Mouse (Mus musculus) C2C12 (cell line): Measurements from ENCODE around the gene Ccdc57.

Source experiments
- CEBPB ChIP-seq: IDR thresholded peaks from one replicate; pipeline ENCODE4 v1.6.1; 2011; ENCODE audit warnings: low read depth, mild to moderate bottlenecking, control low read depth, moderate library complexity
- CTCF ChIP-seq: IDR thresholded peaks from one replicate; pipeline ENCODE4 v1.5.1; 2011; ENCODE audit not compliant: control insufficient read depth, insufficient read depth, insufficient read length
- MAX ChIP-seq: IDR thresholded peaks from one replicate; pipeline ENCODE4 v1.6.1; 2011; ENCODE audit warnings: mild to moderate bottlenecking, control low read depth
- MYOD1 ChIP-seq: IDR thresholded peaks from one replicate; pipeline ENCODE4 v1.6.1; 2011; ENCODE audit warnings: low read depth; ENCODE audit not compliant: control insufficient read depth, insufficient read length
- MYOG ChIP-seq: IDR thresholded peaks from one replicate; pipeline ENCODE4 v1.6.1; 2011; ENCODE audit not compliant: control insufficient read depth, insufficient read length; ENCODE audit errors: extremely low read depth
- USF1 ChIP-seq: IDR thresholded peaks from one replicate; pipeline ENCODE4 v1.6.1; 2011; ENCODE audit warnings: low read depth, mild to moderate bottlenecking, control low read depth, moderate library complexity

- TF ChIP-seq CEBPB (no peak), CTCF (no peak), USF1 (no peak), MYOD1 (no peak), MYOG (no peak), MAX (no peak)
Observed at GRCm38 (mm10) chr11:120785145-120785544, 147.5 kb downstream of the Ccdc57 start.
